Mouse (Mus musculus) myocyte (in vitro differentiated cells): ENCODE data around the gene Map3k13.

Source experiments
- CEBPB ChIP-seq: IDR thresholded peaks from 2 replicates; pipeline ENCODE4 v1.6.1; 2011; ENCODE audit warnings: mild to moderate bottlenecking, moderate library complexity; ENCODE audit not compliant: poor library complexity, insufficient read depth, severe bottlenecking
- POLR2A ChIP-seq: IDR thresholded peaks from one replicate; pipeline ENCODE4 v1.6.1; 2011; ENCODE audit warnings: low read depth, mild to moderate bottlenecking, control low read depth, moderate library complexity; ENCODE audit not compliant: insufficient read length

DNA sequence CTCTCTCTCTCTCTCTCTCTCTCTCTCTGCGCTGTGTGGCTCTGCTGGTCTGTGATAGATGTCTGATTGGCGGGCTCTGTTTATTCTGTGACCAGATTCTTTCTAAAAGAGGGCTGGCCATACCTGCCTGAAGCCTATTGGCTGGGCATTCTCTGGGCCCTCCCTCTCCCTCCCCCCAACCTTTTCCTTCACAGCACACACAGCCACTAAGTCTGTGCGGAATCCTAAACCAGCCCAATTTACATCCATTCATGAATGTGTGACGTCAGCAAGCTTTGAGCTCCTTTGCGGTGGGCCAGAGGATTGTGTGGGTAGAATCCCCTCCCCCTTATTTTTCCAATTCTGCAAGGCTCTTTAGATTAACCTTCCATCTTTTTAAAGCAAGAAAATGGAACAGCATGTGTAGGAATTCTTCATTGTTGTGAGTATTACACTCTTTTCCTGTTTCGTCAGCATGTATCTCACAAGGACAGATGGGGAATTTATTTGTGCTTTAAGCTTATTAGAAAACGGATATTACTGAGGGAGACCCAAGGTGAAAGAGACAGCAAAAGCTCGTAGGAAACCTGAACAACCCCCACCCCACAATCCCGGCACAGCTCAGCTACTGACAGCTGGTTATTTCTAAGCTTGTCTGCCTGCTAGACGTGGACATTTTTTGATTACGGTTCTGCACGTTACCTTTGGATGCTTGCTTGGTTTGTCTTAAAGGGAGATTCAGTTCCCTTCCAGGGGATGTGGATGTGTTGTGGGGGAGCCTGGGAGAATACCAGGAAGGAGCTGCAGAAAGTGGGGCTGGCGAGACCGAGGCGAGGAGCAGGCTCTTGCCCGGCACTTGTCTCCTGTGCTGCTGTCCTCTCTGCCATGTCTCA lies 51.9 kb downstream of the Map3k13 start:
- TF ChIP-seq POLR2A (no peak), CEBPB (no peak)
